Mouse (Mus musculus) small intestine, adult 2 months (tissue): ENCODE results near the gene Bmpr1b. TPM values are rescaled to one million over a fixed set of nuclear protein-coding genes. Genes with fewer than 3 reads are reported as not detected.

Experiments
- H3K27ac ChIP-seq: fragments of 200-500 bp; 2 replicates; pipeline ENCODE4 v1.5.1; 2012; ENCODE audit warnings: low read depth, low read length, control low read depth, inconsistent platforms; ENCODE audit not compliant: insufficient read depth
- H3K27me3 ChIP-seq: fragments of 200-500 bp; 2 replicates; pipeline ENCODE4 v1.6.1; 2012; ENCODE audit warnings: mild to moderate bottlenecking, moderate library complexity, low read length, inconsistent platforms; ENCODE audit not compliant: control insufficient read depth, insufficient read depth
- H3K36me3 ChIP-seq: fragments of 200-500 bp; 2 replicates; pipeline ENCODE4 v1.6.1; 2012; ENCODE audit warnings: mild to moderate bottlenecking, low read length, control low read depth, inconsistent platforms; ENCODE audit not compliant: control insufficient read depth, insufficient read depth
- H3K4me1 ChIP-seq: fragments of 200-500 bp; 2 replicates; pipeline ENCODE4 v1.6.1; 2012; ENCODE audit warnings: low read length, inconsistent platforms, mixed read lengths; ENCODE audit not compliant: control insufficient read depth, insufficient read depth, insufficient read length
- H3K4me3 ChIP-seq: fragments of 200-500 bp; 2 replicates; pipeline ENCODE4 v1.5.1; 2012; ENCODE audit warnings: low read depth, mild to moderate bottlenecking, control low read depth, inconsistent platforms, low read length, moderate library complexity
- CTCF ChIP-seq: fragments of 200-500 bp; IDR thresholded peaks from 2 replicates; pipeline ENCODE4 v1.5.1; 2012; ENCODE audit warnings: low read depth, mild to moderate bottlenecking, control low read depth, inconsistent platforms, low read length, moderate library complexity, mixed read lengths; ENCODE audit not compliant: insufficient replicate concordance, insufficient read length; ENCODE audit errors: extremely low read depth
- POLR2A ChIP-seq: fragments of 200-500 bp; IDR thresholded peaks from 2 replicates; pipeline ENCODE4 v1.6.1; 2012; ENCODE audit warnings: low read depth, mild to moderate bottlenecking, control low read depth, inconsistent platforms, low read length, moderate library complexity
- WGBS: fragments of 180-500 bp; shearing (Covaris S2); methylation state at CpG from one replicate; pipeline ENCODE4 v1.1.7; 2018; 5-methylcytosine and 5-hydroxymethylcytosine counted together
- polyA plus RNA-seq: library from polyadenylated mRNA; depleted of rRNA; stranded (reverse); fragments of >200 nt; gene quantifications from 2 replicates; pipeline ENCODE4 v1.2.3, GENCODE M21; 2012

The Bmpr1b gene
- polyA plus RNA-seq, 1 experiment, result not detected

DNA sequence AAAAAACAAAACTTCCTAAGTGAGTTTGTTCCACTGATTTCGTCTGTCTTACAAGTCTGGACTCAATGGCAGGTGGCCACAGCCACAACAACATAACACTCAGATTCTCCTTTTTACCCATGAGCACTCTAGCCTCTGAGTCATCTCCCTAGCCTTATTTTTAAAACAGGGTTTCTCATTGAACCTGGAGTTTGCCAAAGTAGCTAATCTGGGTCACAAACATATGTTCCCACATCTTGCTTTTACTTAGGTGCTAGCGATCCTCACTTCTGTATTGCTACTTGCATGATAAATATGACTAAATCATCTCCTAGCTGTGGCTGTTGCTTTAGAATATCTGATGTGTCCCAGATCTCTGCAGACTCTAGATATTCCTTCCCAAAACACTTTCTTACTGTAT, 260.1 kb downstream of the Bmpr1b start:
- Histone ChIP-seq H3K4me1 (no peaks in the 10 kb centered on the region), H3K27ac (no peak overlapping the region), H3K4me3 (no peak overlapping the region), H3K36me3 (no peaks in the 10 kb centered on the region), H3K27me3 (no peaks in the 10 kb centered on the region)
- WGBS, result 92% methylated on average over 2 of the region's 2 CpGs
- TF ChIP-seq POLR2A, result no peak
- no peak for TF ChIP-seq CTCF

DNA sequence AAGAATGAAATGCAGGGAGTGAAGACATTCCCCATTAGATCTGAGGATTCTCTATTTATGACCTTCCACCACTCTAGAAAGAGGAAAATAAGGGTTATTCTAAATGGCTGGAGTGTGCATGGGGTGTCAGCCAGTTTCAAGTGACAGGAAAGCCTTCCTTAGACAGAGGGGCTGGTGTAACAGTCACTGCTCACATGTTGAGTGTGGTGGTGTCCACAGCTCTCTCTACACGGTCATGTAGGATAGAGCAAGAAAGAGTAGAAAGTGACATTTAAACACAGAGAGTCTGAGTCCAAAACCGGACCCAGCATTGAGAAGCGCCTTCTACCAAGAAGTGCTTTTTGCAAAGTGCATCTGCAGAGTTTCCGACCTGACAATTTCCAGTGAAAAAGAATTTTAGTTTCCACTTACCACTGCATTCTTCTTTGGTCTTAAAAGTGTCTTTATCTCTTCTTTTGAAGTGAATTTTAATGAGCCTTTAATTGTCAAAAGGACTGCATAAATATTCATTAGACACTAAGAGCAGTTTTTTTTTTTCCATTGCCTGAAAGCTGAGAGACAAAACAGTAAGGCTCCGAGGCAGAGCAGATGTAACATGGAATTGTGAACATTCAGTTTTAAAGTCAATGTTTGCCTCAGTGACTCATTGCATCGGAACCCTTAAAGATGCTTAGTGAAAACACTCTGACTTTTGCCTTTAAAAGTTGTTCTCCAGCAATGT, 263.2 kb downstream of the Bmpr1b start:
- H3K27ac ChIP-seq, result no peak overlapping the region
- no peaks in the 10 kb centered on the region for H3K36me3 ChIP-seq
- no peak for TF ChIP-seq CTCF
- TF ChIP-seq POLR2A, result no peak
- H3K27me3 ChIP-seq, result no peaks in the 10 kb centered on the region
- H3K4me3 ChIP-seq, result no peak overlapping the region
- WGBS, result 76% methylated on average over 6 of the region's 6 CpGs
- no peaks in the 10 kb centered on the region for H3K4me1 ChIP-seq

DNA sequence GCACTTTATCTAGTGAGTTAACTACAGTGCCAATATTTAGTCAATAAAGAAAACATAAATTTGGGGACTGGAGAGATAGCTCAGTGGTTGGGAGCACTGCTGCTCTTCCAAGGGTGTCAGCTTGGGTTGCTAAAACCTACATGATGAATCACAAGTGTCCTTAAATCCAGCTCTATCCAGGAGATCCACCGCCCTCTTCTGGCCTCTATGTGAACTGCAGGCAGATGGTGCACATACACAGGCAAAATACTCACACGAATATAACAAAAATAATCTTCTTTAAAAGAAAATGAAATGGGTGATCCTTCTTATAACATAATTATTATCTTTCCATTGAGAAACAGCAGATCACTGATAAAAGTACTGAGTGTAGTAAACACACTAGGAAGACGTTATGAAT, 268.9 kb downstream of the Bmpr1b start:
- Histone ChIP-seq H3K27me3 (no peaks in the 10 kb centered on the region), H3K36me3 (no peaks in the 10 kb centered on the region), H3K4me3 (no peak overlapping the region), H3K4me1 (no peaks in the 10 kb centered on the region), H3K27ac (no peak overlapping the region)
- TF ChIP-seq POLR2A, result no peak
- TF ChIP-seq CTCF, result no peak
- 79% methylated on average over 3 of the region's 3 CpGs for WGBS

DNA sequence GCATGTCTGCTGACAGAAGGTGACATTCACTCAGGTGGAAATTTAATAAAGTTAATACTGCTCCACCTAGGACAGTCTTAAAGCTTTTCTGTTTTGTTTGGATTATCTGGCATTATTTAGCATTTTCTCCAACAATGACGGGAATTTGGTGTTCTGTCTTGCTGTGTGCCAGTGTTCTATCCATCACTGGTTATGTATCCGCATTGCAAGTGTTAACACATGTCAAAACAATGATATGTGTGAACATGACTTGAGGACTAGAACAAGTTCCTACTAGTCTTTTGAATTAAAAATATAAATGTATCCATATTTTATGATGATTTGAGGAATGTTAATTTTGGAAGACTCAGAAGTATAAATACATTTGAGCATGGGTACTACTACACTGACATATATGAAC, 269.7 kb downstream of the Bmpr1b start:
- 92% methylated on average over 2 of the region's 2 CpGs for WGBS
- TF ChIP-seq CTCF (no peak), POLR2A (no peak)
- H3K4me3 ChIP-seq, result no peak overlapping the region

DNA sequence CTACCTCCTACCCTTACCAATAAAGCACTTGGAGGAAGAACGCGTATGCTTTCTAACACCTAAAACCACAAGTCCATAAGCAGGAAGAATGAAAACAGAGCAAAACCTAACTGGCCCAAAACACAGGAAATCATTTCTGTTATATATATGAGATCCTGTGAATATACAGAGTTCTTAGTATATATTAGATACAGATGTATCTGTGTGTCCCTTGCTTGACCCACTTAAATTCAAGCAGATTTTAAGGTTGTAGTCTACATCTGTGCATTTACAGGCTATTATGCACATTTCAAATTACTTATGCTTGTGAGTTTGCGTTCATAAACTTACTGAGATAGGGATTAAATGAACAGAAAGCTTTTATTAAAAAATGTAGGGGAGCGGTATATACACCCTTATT, 271.5 kb downstream of the Bmpr1b start:
- no peaks in the 10 kb centered on the region for H3K4me1 ChIP-seq
- H3K27ac ChIP-seq, result no peak overlapping the region
- no peak overlapping the region for H3K4me3 ChIP-seq
- WGBS, result 85% methylated on average over 4 of the region's 4 CpGs
- TF ChIP-seq CTCF (no peak), POLR2A (no peak)
- H3K36me3 ChIP-seq, result no peaks in the 10 kb centered on the region
- H3K27me3 ChIP-seq, result no peaks in the 10 kb centered on the region

More for the DNA sequence above, 269.7 kb downstream of the Bmpr1b start:
- H3K36me3 ChIP-seq, result no peaks in the 10 kb centered on the region
- no peaks in the 10 kb centered on the region for H3K4me1 ChIP-seq
- H3K27me3 ChIP-seq, result no peaks in the 10 kb centered on the region
- H3K27ac ChIP-seq, result no peak overlapping the region

DNA sequence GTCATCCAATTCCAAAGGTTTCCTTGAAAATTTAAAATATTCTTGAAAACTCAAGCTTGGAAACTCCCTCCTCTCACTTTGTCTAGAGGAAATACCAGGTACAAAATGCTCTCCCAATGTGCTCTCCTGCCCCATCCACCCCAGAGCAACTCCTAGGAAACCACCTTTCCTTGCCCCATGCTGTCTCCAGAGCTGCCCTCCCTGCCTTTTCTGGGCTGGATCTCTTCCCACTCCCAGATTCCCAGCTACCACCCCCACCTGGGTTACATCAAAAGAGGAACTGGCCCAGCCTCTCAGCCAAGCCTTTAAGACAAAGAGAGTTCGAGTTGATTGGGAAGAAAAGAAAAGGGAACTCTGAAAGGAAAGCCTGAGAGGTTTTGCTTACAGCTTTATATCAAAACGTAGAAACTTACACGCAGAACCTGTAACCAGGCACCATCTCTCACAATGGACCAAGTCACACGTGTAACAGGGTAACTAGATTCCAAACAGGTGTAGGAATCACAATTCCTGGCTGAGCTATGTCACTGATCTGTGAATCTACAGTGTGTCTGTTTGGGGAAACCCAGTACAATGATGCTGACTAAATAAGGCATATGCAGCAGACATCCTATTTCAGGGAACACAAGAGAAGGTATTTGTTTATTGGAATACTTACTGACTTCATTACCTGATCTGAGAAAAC, 272.2 kb downstream of the Bmpr1b start:
- no peaks in the 10 kb centered on the region for H3K36me3 ChIP-seq
- 43% methylated on average over 4 of the region's 4 CpGs for WGBS
- H3K27ac ChIP-seq, result no peak overlapping the region
- no peaks in the 10 kb centered on the region for H3K27me3 ChIP-seq
- TF ChIP-seq CTCF (no peak), POLR2A (no peak)
- no peaks in the 10 kb centered on the region for H3K4me1 ChIP-seq
- no peak overlapping the region for H3K4me3 ChIP-seq

DNA sequence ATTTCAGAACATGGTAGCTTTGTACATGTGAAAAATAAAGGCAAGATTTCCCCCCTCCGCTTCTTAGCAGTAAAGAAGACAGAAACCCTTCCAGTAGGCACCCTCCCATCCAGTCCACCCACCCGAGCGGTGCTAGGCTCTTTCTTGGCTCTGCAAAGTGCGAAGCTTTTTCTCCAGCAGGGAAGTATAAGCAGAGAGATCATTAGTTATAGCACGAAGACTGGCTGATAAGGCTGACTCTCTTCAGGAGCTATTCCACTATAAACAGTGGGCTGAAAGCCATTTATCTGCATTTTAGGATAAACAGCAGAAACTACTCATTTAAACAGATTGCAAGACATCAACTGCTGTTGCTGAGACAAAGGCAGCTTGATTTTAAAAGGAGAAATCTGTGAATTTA, 274.1 kb downstream of the Bmpr1b start:
- no peaks in the 10 kb centered on the region for H3K36me3 ChIP-seq
- WGBS, result 49% methylated on average over 5 of the region's 5 CpGs

More for the DNA sequence above, 274.1 kb downstream of the Bmpr1b start:
- H3K4me1 ChIP-seq, result no peaks in the 10 kb centered on the region
- no peaks in the 10 kb centered on the region for H3K27me3 ChIP-seq
- H3K27ac ChIP-seq, result no peak overlapping the region
- no peak overlapping the region for H3K4me3 ChIP-seq
- TF ChIP-seq POLR2A (no peak), CTCF (no peak)
